Mouse (Mus musculus) C2C12 (cell line): ENCODE measurements around the gene Ncstn. TPM values are rescaled to one million over a fixed set of nuclear protein-coding genes. Genes with fewer than 3 reads are reported as not detected.

Source experiments
- H3K27me3 ChIP-seq: one replicate; pipeline ENCODE4 v1.6.1; 2011; ENCODE audit not compliant: control insufficient read depth, insufficient read depth, insufficient read length
- H3K36me3 ChIP-seq: one replicate; pipeline ENCODE4 v1.6.1; 2011; ENCODE audit not compliant: control insufficient read depth, insufficient read depth
- H3K4me3 ChIP-seq: one replicate; pipeline ENCODE4 v1.5.1; 2011; ENCODE audit warnings: mild to moderate bottlenecking, control low read depth; ENCODE audit not compliant: poor library complexity, insufficient read depth, severe bottlenecking
- H3K79me2 ChIP-seq: one replicate; pipeline ENCODE4 v1.6.1; 2011; ENCODE audit not compliant: control insufficient read depth, insufficient read depth
- H3K79me3 ChIP-seq: one replicate; pipeline ENCODE4 v1.6.1; 2011; ENCODE audit warnings: low read depth, control low read depth
- H3ac ChIP-seq: one replicate; pipeline ENCODE3; 2011; ENCODE audit warnings: low read depth; ENCODE audit not compliant: control insufficient read depth, insufficient read length
- CEBPB ChIP-seq: IDR thresholded peaks from one replicate; pipeline ENCODE4 v1.6.1; 2011; ENCODE audit warnings: low read depth, mild to moderate bottlenecking, control low read depth, moderate library complexity
- CTCF ChIP-seq: IDR thresholded peaks from one replicate; pipeline ENCODE4 v1.5.1; 2011; ENCODE audit not compliant: control insufficient read depth, insufficient read depth, insufficient read length
- FOSL1 ChIP-seq: IDR thresholded peaks from one replicate; pipeline ENCODE4 v1.8.0; 2011; ENCODE audit warnings: mild to moderate bottlenecking, low read length; ENCODE audit not compliant: poor library complexity, insufficient read depth, severe bottlenecking
- MAX ChIP-seq: IDR thresholded peaks from one replicate; pipeline ENCODE4 v1.6.1; 2011; ENCODE audit warnings: mild to moderate bottlenecking, control low read depth
- MYOD1 ChIP-seq: IDR thresholded peaks from one replicate; pipeline ENCODE4 v1.6.1; 2011; ENCODE audit warnings: low read depth; ENCODE audit not compliant: control insufficient read depth, insufficient read length
- MYOG ChIP-seq: IDR thresholded peaks from one replicate; pipeline ENCODE4 v1.6.1; 2011; ENCODE audit not compliant: control insufficient read depth, insufficient read length; ENCODE audit errors: extremely low read depth
- USF1 ChIP-seq: IDR thresholded peaks from one replicate; pipeline ENCODE4 v1.6.1; 2011; ENCODE audit warnings: low read depth, mild to moderate bottlenecking, control low read depth, moderate library complexity
- polyA plus RNA-seq: library from polyadenylated mRNA; unstranded; fragments of >200 nt; fragmentation: generic; extraction: Trizol; gene quantifications from one replicate; pipeline ENCODE4 v1.2.1, GENCODE M21; 2012; ENCODE audit warnings: missing spikeins

The Ncstn gene
- polyA plus RNA-seq, 1 experiment = 40.8 TPM

GRCm38 (mm10) chr1:172060659-172061058 is 21.9 kb downstream of the Ncstn start:
- no peak overlapping the region for H3K4me3 ChIP-seq
- H3K79me3 ChIP-seq = no peaks in the 10 kb centered on the region
- TF ChIP-seq MAX (no peak), FOSL1 (no peak), MYOD1 (no peak)
- H3K27me3 ChIP-seq = no peaks in the 10 kb centered on the region
- no peaks in the 10 kb centered on the region for H3K79me2 ChIP-seq
- peaks cover 2% of the 10 kb centered on the region for H3K36me3 ChIP-seq
- no peak overlapping the region for H3ac ChIP-seq

GRCm38 (mm10) chr1:172058874-172059273 is 23.7 kb downstream of the Ncstn start:
- Histone ChIP-seq H3K27me3 (no peaks in the 10 kb centered on the region), H3K79me2 (no peaks in the 10 kb centered on the region), H3ac (no peak overlapping the region), H3K36me3 (no peaks in the 10 kb centered on the region), H3K79me3 (no peaks in the 10 kb centered on the region), H3K4me3 (no peak overlapping the region)
- TF ChIP-seq MYOG (no peak), CTCF (no peak), USF1 (no peak), FOSL1 (no peak), CEBPB (no peak), MYOD1 (no peak), MAX (no peak)

GRCm38 (mm10) chr1:172058321-172058720 is 24.3 kb downstream of the Ncstn start:
- Histone ChIP-seq H3ac (no peak overlapping the region), H3K79me2 (no peaks in the 10 kb centered on the region), H3K4me3 (no peak overlapping the region), H3K36me3 (no peaks in the 10 kb centered on the region), H3K79me3 (no peaks in the 10 kb centered on the region), H3K27me3 (no peaks in the 10 kb centered on the region)
- TF ChIP-seq CTCF (no peak), MYOD1 (no peak), CEBPB (no peak), USF1 (no peak), MAX (no peak)

- H3K36me3 ChIP-seq = no peaks in the 10 kb centered on the region
- no peak within 1 kb of the TSS for H3K4me3 ChIP-seq
- no peaks in the 10 kb centered on the region for H3K79me3 ChIP-seq
- no peaks in the 10 kb centered on the region for H3K79me2 ChIP-seq
- H3K27me3 ChIP-seq = no peaks in the 10 kb centered on the region
- no peak for TF ChIP-seq MYOG
- no peak for TF ChIP-seq CTCF
- no peak for TF ChIP-seq FOSL1
- TF ChIP-seq CEBPB = no peak
- TF ChIP-seq MAX = no peak
- no peak for TF ChIP-seq USF1
- TF ChIP-seq MYOD1 = no peak
- no peak within 1 kb of the TSS for H3ac ChIP-seq
Measured at GRCm38 (mm10) chr1:172057491-172057921, 25.1 kb downstream of the Ncstn start, which contains the start of gene Nhlh1. Gene Nhlh1 (minus strand): TSS chr1:172057573.

- no peak overlapping the region for H3ac ChIP-seq
Measured at GRCm38 (mm10) chr1:172056251-172056650, 26.3 kb downstream of the Ncstn start.

More at GRCm38 (mm10) chr1:172056251-172056650, 26.3 kb downstream of the Ncstn start:
- H3K79me3 ChIP-seq = no peaks in the 10 kb centered on the region
- TF ChIP-seq USF1 (no peak), FOSL1 (no peak), MAX (no peak), MYOG (no peak), MYOD1 (no peak), CEBPB (no peak), CTCF (no peak)
- no peaks in the 10 kb centered on the region for H3K36me3 ChIP-seq
- H3K4me3 ChIP-seq = no peak overlapping the region
- H3K79me2 ChIP-seq = no peaks in the 10 kb centered on the region
- H3K27me3 ChIP-seq = no peaks in the 10 kb centered on the region
